Mouse (Mus musculus) 416B (cell line): ENCODE data around the gene Tex9.
A peak's percentile ranks its signal among the peaks of the same experiment; 100 is the strongest.
"Not testable (repeated sequence)": the region's sequence is repeated elsewhere in the genome, so short reads cannot be mapped to it uniquely, and the experiment has no call there.

Source experiments
- DNase-seq: peaks from one replicate; pipeline ENCODE4 v3.0.0; 2011; ENCODE audit warnings: low read depth

The Tex9 gene

GRCm38 (mm10) chr9:72438749-72439148 lies 53.3 kb downstream of the Tex9 start:
- no peak for DNase-seq

- DNase-seq, result peak; percentile 95
These were observed 54.0 kb downstream of the Tex9 start, which contains the start of gene Mns1 for GRCm38 (mm10) chr9:72437822-72438701. Gene Mns1, plus strand, starts transcription at chr9:72438011.

GRCm38 (mm10) chr9:72434876-72435275 lies 57.1 kb downstream of the Tex9 start:
- no peak for DNase-seq

GRCm38 (mm10) chr9:72427861-72428260 lies 64.2 kb downstream of the Tex9 start:
- DNase-seq, result no peak

GRCm38 (mm10) chr9:72425300-72425850 lies 66.6 kb downstream of the Tex9 start:
- no peak for DNase-seq

- DNase-seq, result no peak
These were observed 69.3 kb downstream of the Tex9 start for GRCm38 (mm10) chr9:72422753-72423152.

- DNase-seq, result no peak
These were observed 69.7 kb downstream of the Tex9 start for GRCm38 (mm10) chr9:72422284-72422683.

- DNase-seq, result no peak
These were observed 71.5 kb downstream of the Tex9 start for GRCm38 (mm10) chr9:72420490-72420889.

- DNase-seq, result no peak
These were observed 73.6 kb downstream of the Tex9 start for GRCm38 (mm10) chr9:72418443-72418842.

- DNase-seq, result peak; percentile 33
These were observed 80.3 kb downstream of the Tex9 start for GRCm38 (mm10) chr9:72411746-72412145.

GRCm38 (mm10) chr9:72409381-72410225 lies 82.4 kb downstream of the Tex9 start:
- peak; percentile 38 for DNase-seq

GRCm38 (mm10) chr9:72408131-72408586 lies 83.9 kb downstream of the Tex9 start:
- peak; percentile 86 for DNase-seq

- no peak for DNase-seq
These were observed 86.0 kb downstream of the Tex9 start for GRCm38 (mm10) chr9:72405882-72406638.

- no peak for DNase-seq
These were observed 87.1 kb downstream of the Tex9 start for GRCm38 (mm10) chr9:72404934-72405333.

- DNase-seq, result no peak
These were observed 87.6 kb downstream of the Tex9 start for GRCm38 (mm10) chr9:72404446-72404845.

GRCm38 (mm10) chr9:72403421-72403820 lies 88.6 kb downstream of the Tex9 start:
- DNase-seq, result no peak

GRCm38 (mm10) chr9:72401769-72402168 lies 90.2 kb downstream of the Tex9 start:
- DNase-seq, result not testable (repeated sequence)
